Mouse (Mus musculus) small intestine, adult 2 months (tissue): Measurements from ENCODE around the gene Phlpp1.

Experiments
- CTCF ChIP-seq: fragments of 200-500 bp; IDR thresholded peaks from 2 replicates; pipeline ENCODE4 v1.5.1; 2012; ENCODE audit warnings: low read depth, mild to moderate bottlenecking, control low read depth, inconsistent platforms, low read length, moderate library complexity, mixed read lengths; ENCODE audit not compliant: insufficient replicate concordance, insufficient read length; ENCODE audit errors: extremely low read depth
- POLR2A ChIP-seq: fragments of 200-500 bp; IDR thresholded peaks from 2 replicates; pipeline ENCODE4 v1.6.1; 2012; ENCODE audit warnings: low read depth, mild to moderate bottlenecking, control low read depth, inconsistent platforms, low read length, moderate library complexity

GRCm38 (mm10) chr1:106309394-106310039, 138.0 kb downstream of the Phlpp1 start:
- no peak for TF ChIP-seq CTCF
- no peak for TF ChIP-seq POLR2A
